Mouse (Mus musculus): Measurements from ENCODE around the gene Tle2. TPM values are rescaled to one million over a fixed set of nuclear protein-coding genes. Genes with fewer than 3 reads are reported as not detected.

Tle2 gene
- total RNA-seq, 2 experiments from 2014 or later: 23.7 to 37.6 TPM

GRCm38 (mm10) chr10:81600096-81600495 is 25.7 kb downstream of the Tle2 start:
- intact Hi-C loops (cut with DNase I): loop anchor here (5.0 kb wide), 1 partner anchor 98 kb away; the partner anchor contains the start of gene S1pr4
- DNase-seq (ENCODE audit: low spot score in 2 of 2): no peak

GRCm38 (mm10) chr10:81600738-81601203 is 26.4 kb downstream of the Tle2 start, which contains the start of gene Tle6:
TSS of gene Tle6 (minus strand) at chr10:81601073.
- peak; percentile 87 to 90 for DNase-seq (ENCODE audit: low spot score in 2 of 2)
- intact Hi-C loops (cut with DNase I): loop anchor here (5.0 kb wide), 1 partner anchor 98 kb away; the partner anchor contains the start of gene S1pr4

- no peak for DNase-seq (ENCODE audit: low spot score in 2 of 2)
- intact Hi-C loops (cut with DNase I): loop anchor here (5.0 kb wide), 1 partner anchor 99 kb away; the partner anchor contains the start of gene S1pr4
Measured at GRCm38 (mm10) chr10:81601396-81601905, 27.1 kb downstream of the Tle2 start.

- DNase-seq (ENCODE audit: low spot score in 2 of 2): no peak
- intact Hi-C loops (cut with DNase I): loop anchor here (5.0 kb wide), 1 partner anchor 100 kb away; the partner anchor contains the start of gene S1pr4
Measured at GRCm38 (mm10) chr10:81602741-81603151, 28.4 kb downstream of the Tle2 start.

GRCm38 (mm10) chr10:81604019-81604967 is 29.9 kb downstream of the Tle2 start:
- intact Hi-C loops (cut with DNase I): loop anchor here (2.0 to 5.0 kb wide), 2 partner anchors 41 to 102 kb away; partner anchors contain the start of gene S1pr4
- DNase-seq (ENCODE audit: low spot score in 2 of 2): no peak

GRCm38 (mm10) chr10:81604968-81605665 is 30.8 kb downstream of the Tle2 start:
- peak; percentile 83 to 88 for DNase-seq (ENCODE audit: low spot score in 2 of 2)
- intact Hi-C loops (cut with DNase I): loop anchor here (2.0 to 5.0 kb wide), 2 partner anchors 42 to 103 kb away; partner anchors contain the start of gene S1pr4

- intact Hi-C loops (cut with DNase I): loop anchor here (2.0 kb wide), 1 partner anchor 43 kb away; no protein-coding TSS in a partner anchor
- no peak for DNase-seq (ENCODE audit: low spot score in 2 of 2)
Measured at GRCm38 (mm10) chr10:81605666-81605973, 31.3 kb downstream of the Tle2 start.

- intact Hi-C loops (cut with DNase I): loop anchor here (2.0 kb wide), 1 partner anchor 43 kb away; no protein-coding TSS in a partner anchor
Measured at GRCm38 (mm10) chr10:81605974-81606751, 31.8 kb downstream of the Tle2 start, which contains the start of gene BC025920. TSS of gene BC025920 (plus strand) at chr10:81606270.

GRCm38 (mm10) chr10:81608308-81608707 is 33.9 kb downstream of the Tle2 start:
- DNase-seq (ENCODE audit: low spot score in 2 of 2): no peak
- intact Hi-C loops (cut with DNase I): no loop called here

More at GRCm38 (mm10) chr10:81605974-81606751, 31.8 kb downstream of the Tle2 start, which contains the start of gene BC025920:
- DNase-seq (ENCODE audit: low spot score in 2 of 2): peak; percentile 90 to 91

GRCm38 (mm10) chr10:81612779-81613178 is 38.4 kb downstream of the Tle2 start:
- intact Hi-C loops (cut with DNase I): no loop called here
- DNase-seq (ENCODE audit: low spot score in 2 of 2): no peak

GRCm38 (mm10) chr10:81615486-81615885 is 41.1 kb downstream of the Tle2 start:
- intact Hi-C loops (cut with DNase I): no loop called here
- DNase-seq (ENCODE audit: low spot score in 2 of 2): no peak

GRCm38 (mm10) chr10:81619976-81620375 is 45.6 kb downstream of the Tle2 start:
- intact Hi-C loops (cut with DNase I): no loop called here

GRCm38 (mm10) chr10:81620786-81621185 is 46.4 kb downstream of the Tle2 start:
- intact Hi-C loops (cut with DNase I): no loop called here
- DNase-seq (ENCODE audit: low spot score in 2 of 2): no peak

More at GRCm38 (mm10) chr10:81619976-81620375, 45.6 kb downstream of the Tle2 start:
- DNase-seq (ENCODE audit: low spot score in 2 of 2): no peak

GRCm38 (mm10) chr10:81623441-81623840 is 49.1 kb downstream of the Tle2 start:
- intact Hi-C loops (cut with DNase I): no loop called here
- no peak for DNase-seq (ENCODE audit: low spot score in 2 of 2)

GRCm38 (mm10) chr10:81626101-81626993 is 52.0 kb downstream of the Tle2 start:
- intact Hi-C loops (cut with DNase I): no loop called here
- no peak for DNase-seq (ENCODE audit: low spot score in 2 of 2)

GRCm38 (mm10) chr10:81626994-81627835 is 52.9 kb downstream of the Tle2 start, which contains the start of gene Sirt6:
TSS of gene Sirt6 (minus strand) at chr10:81627797.
- intact Hi-C loops (cut with DNase I): no loop called here
- peak; percentile 91 to 93 for DNase-seq (ENCODE audit: low spot score in 2 of 2)

GRCm38 (mm10) chr10:81627836-81628220 is 53.5 kb downstream of the Tle2 start:
- DNase-seq (ENCODE audit: low spot score in 2 of 2): no peak
- intact Hi-C loops (cut with DNase I): no loop called here
